Mouse (Mus musculus): Measurements from ENCODE around the gene Fam83e. TPM values are rescaled to one million over a fixed set of nuclear protein-coding genes. Genes with fewer than 3 reads are reported as not detected.

Gene Fam83e
- polyA plus RNA-seq, 1 experiment from 2014 or later, result 21.6 TPM

- no peak for TF ChIP-seq CTCF (IDR thresholded peaks at IDR 0.05; ENCODE audit: low read depth)
- no peak for TF ChIP-seq EP300 (optimal IDR thresholded peaks at IDR 0.05)
- peak overlapping the region; percentile 61 for H3K4me2 ChIP-seq (replicated peaks; ENCODE audit: low read depth)
- peaks cover 6% of the 10 kb centered on the region; the same call in 1 of the 2 replicates for H3K4me1 ChIP-seq (replicated peaks; ENCODE audit: control insufficient read depth, insufficient read depth)
- no peaks in the 10 kb centered on the region for H3K9me3 ChIP-seq (ENCODE audit: control insufficient read depth, low read length)
- no peak; the same call in 1 of the 2 replicates for ATAC-seq (ENCODE audit: low FRiP score, low TSS enrichment)
- peak overlapping the region; percentile 40 for H3K4me3 ChIP-seq (ENCODE audit: low read depth, low read length)
- no peaks in the 10 kb centered on the region for H3K36me3 ChIP-seq (ENCODE audit: control insufficient read depth, insufficient read depth, low read length)
- DNase-seq (ENCODE audit: low spot score), result peak; percentile 72
- no peaks in the 10 kb centered on the region for H3K27me3 ChIP-seq (ENCODE audit: control insufficient read depth, insufficient read depth, low read length)
- peak overlapping the region; percentile 55; the same call in 1 of the 2 replicates for H3K9ac ChIP-seq (ENCODE audit: low read length)
- H3K27ac ChIP-seq (replicated peaks), result no peak overlapping the region
- WGBS, result 2% methylated on average over 20 of the region's 20 CpGs
Measured at GRCm38 (mm10) chr7:45700301-45701015, 20.6 kb upstream of the Fam83e start.

GRCm38 (mm10) chr7:45701072-45701471 lies 19.9 kb upstream of the Fam83e start:
- H3K27ac ChIP-seq (replicated peaks), result no peak overlapping the region; the same call in 1 of the 2 replicates
- DNase-seq (ENCODE audit: low spot score), result no peak
- WGBS, result 32% methylated on average over 11 of the region's 11 CpGs
- no peak for ATAC-seq (ENCODE audit: low FRiP score, low TSS enrichment)
- TF ChIP-seq CTCF (IDR thresholded peaks at IDR 0.05; ENCODE audit: low read depth) (no peak), EP300 (optimal IDR thresholded peaks at IDR 0.05) (no peak)
- no peaks in the 10 kb centered on the region for H3K27me3 ChIP-seq (ENCODE audit: control insufficient read depth, insufficient read depth, low read length)
- H3K4me1 ChIP-seq (replicated peaks; ENCODE audit: control insufficient read depth, insufficient read depth), result peaks cover 7% of the 10 kb centered on the region; the same call in 1 of the 2 replicates
- H3K36me3 ChIP-seq (ENCODE audit: control insufficient read depth, insufficient read depth, low read length), result no peaks in the 10 kb centered on the region
- no peaks in the 10 kb centered on the region for H3K9me3 ChIP-seq (ENCODE audit: control insufficient read depth, low read length)
- H3K9ac ChIP-seq (ENCODE audit: low read length), result peak overlapping the region; percentile 28; the same call in 1 of the 2 replicates
- H3K4me3 ChIP-seq (ENCODE audit: low read depth, low read length), result peak overlapping the region; percentile 18; the same call in 1 of the 2 replicates
- H3K4me2 ChIP-seq (replicated peaks; ENCODE audit: low read depth), result peak overlapping the region; percentile 61

DNA sequence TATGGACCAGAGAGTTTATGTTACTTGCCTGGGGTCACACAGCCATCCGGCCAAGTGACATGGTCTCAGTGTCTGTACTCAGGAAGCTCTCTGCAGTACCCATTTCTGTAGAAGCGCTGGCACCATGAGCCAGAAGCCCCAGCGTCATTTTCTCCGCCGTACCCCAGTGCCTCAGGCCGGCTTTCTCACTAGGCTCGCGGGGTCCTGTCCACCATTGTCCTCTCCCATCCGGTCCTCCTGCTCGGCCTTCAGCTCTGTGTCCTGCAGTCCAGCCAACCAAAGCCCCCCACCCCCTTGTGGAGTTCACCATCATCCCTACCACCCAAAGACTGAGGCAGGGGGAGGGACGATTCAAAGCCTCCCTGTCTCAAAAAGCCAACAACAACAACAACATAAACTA lies 19.4 kb upstream of the Fam83e start:
- no peaks in the 10 kb centered on the region for H3K36me3 ChIP-seq (ENCODE audit: control insufficient read depth, insufficient read depth, low read length)

DNA sequence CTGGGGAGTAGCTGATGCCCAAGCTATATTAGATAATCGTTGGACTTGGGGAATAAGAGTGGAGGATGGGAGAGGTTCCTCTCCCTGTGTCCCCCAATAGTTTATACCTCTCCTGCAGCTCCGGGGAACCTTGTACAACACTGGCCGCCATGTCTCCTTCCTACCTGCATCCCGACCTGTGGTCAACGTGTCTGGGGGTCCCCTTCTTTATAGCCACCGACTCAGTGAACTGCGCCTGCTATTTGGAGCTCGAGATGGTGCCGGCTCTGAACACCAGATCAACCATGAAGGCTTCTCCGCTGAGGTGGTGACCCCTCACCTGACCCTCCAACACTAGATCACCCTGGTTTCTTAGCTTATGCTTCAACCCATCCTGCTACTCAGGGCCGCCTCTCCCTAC lies 18.7 kb upstream of the Fam83e start:
- 94% methylated on average over 11 of the region's 11 CpGs for WGBS
- H3K9ac ChIP-seq (ENCODE audit: low read length), result no peak overlapping the region
- TF ChIP-seq CTCF (IDR thresholded peaks at IDR 0.05; ENCODE audit: low read depth) (no peak), EP300 (optimal IDR thresholded peaks at IDR 0.05) (no peak)
- H3K9me3 ChIP-seq (ENCODE audit: control insufficient read depth, low read length), result no peaks in the 10 kb centered on the region
- H3K4me2 ChIP-seq (replicated peaks; ENCODE audit: low read depth), result no peak overlapping the region
- H3K4me1 ChIP-seq (replicated peaks; ENCODE audit: control insufficient read depth, insufficient read depth), result peaks cover 8% of the 10 kb centered on the region; the same call in 1 of the 2 replicates
- ATAC-seq (ENCODE audit: low FRiP score, low TSS enrichment) (no peak), DNase-seq (ENCODE audit: low spot score) (no peak)
- H3K27me3 ChIP-seq (ENCODE audit: control insufficient read depth, insufficient read depth, low read length), result no peaks in the 10 kb centered on the region
- H3K36me3 ChIP-seq (ENCODE audit: control insufficient read depth, insufficient read depth, low read length), result no peaks in the 10 kb centered on the region
- H3K4me3 ChIP-seq (ENCODE audit: low read depth, low read length), result no peak overlapping the region
- no peak overlapping the region for H3K27ac ChIP-seq (replicated peaks)

More for the DNA sequence above, 19.4 kb upstream of the Fam83e start:
- no peaks in the 10 kb centered on the region for H3K9me3 ChIP-seq (ENCODE audit: control insufficient read depth, low read length)
- peaks cover 8% of the 10 kb centered on the region; the same call in 1 of the 2 replicates for H3K4me1 ChIP-seq (replicated peaks; ENCODE audit: control insufficient read depth, insufficient read depth)
- no peak for DNase-seq (ENCODE audit: low spot score)
- no peak overlapping the region for H3K27ac ChIP-seq (replicated peaks)
- no peak overlapping the region for H3K4me3 ChIP-seq (ENCODE audit: low read depth, low read length)
- H3K4me2 ChIP-seq (replicated peaks; ENCODE audit: low read depth), result no peak overlapping the region
- H3K9ac ChIP-seq (ENCODE audit: low read length), result no peak overlapping the region
- WGBS, result 88% methylated on average over 11 of the region's 11 CpGs
- no peaks in the 10 kb centered on the region for H3K27me3 ChIP-seq (ENCODE audit: control insufficient read depth, insufficient read depth, low read length)
- TF ChIP-seq CTCF (IDR thresholded peaks at IDR 0.05; ENCODE audit: low read depth) (no peak), EP300 (optimal IDR thresholded peaks at IDR 0.05) (no peak)
- ATAC-seq (ENCODE audit: low FRiP score, low TSS enrichment), result no peak

DNA sequence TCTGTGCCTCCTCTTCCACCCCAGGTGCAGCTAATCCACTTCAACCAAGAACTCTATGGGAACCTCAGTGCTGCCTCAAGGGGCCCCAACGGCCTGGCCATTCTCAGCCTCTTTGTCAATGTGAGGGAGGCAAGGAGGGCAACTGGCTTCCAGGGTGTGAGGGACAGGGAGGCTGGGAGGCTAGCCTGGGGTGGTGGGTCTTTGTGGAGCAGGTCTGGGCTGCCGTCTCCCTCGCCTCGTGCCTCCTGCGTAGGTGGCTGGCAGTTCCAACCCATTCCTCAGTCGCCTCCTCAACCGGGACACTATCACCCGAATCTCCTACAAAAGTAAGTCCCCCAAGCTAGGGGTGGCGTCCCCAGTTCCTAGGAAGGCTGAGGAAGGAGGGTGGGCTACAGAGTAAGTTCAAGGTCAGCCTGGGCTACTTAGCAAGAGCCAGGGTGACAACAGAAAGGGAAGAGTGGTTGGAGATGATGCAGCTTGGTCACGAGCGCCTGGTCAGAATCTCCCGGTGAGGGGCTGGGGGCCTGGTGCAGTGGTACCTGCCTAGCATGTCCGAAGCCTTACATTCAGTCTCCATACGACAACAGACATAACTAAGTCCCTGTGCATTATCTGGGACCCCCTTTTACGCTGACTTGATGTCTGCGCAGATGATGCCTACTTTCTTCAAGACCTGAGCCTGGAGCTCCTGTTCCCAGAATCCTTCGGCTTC lies 18.0 kb upstream of the Fam83e start:
- Histone ChIP-seq H3K9ac (ENCODE audit: low read length) (no peak overlapping the region), H3K27me3 (ENCODE audit: control insufficient read depth, insufficient read depth, low read length) (no peaks in the 10 kb centered on the region), H3K27ac (replicated peaks) (no peak overlapping the region; the same call in 1 of the 2 replicates), H3K4me3 (ENCODE audit: low read depth, low read length) (no peak overlapping the region), H3K4me2 (replicated peaks; ENCODE audit: low read depth) (no peak overlapping the region), H3K9me3 (ENCODE audit: control insufficient read depth, low read length) (no peaks in the 10 kb centered on the region), H3K36me3 (ENCODE audit: control insufficient read depth, insufficient read depth, low read length) (no peaks in the 10 kb centered on the region), H3K4me1 (replicated peaks; ENCODE audit: control insufficient read depth, insufficient read depth) (peaks cover 8% of the 10 kb centered on the region; the same call in 1 of the 2 replicates)
- TF ChIP-seq CTCF (IDR thresholded peaks at IDR 0.05; ENCODE audit: low read depth) (no peak), EP300 (optimal IDR thresholded peaks at IDR 0.05) (no peak)
- WGBS, result 88% methylated on average over 17 of the region's 17 CpGs
- DNase-seq (ENCODE audit: low spot score), result no peak
- ATAC-seq (ENCODE audit: low FRiP score, low TSS enrichment), result no peak

Data from stomach, postnatal 0 days (tissue).